Mouse (Mus musculus) stomach, postnatal 0 days (tissue): Measurements from ENCODE around the gene Egfr.

Experiments
- CTCF ChIP-seq: IDR thresholded peaks from 2 replicates; pipeline ENCODE4 v1.5.1; 2016; ENCODE audit warnings: antibody characterized with exemption, low read depth, mild to moderate bottlenecking, moderate library complexity
- EP300 ChIP-seq: optimal IDR thresholded peaks from 2 replicates; pipeline ENCODE3; 2016; ENCODE audit warnings: antibody characterized with exemption

DNA sequence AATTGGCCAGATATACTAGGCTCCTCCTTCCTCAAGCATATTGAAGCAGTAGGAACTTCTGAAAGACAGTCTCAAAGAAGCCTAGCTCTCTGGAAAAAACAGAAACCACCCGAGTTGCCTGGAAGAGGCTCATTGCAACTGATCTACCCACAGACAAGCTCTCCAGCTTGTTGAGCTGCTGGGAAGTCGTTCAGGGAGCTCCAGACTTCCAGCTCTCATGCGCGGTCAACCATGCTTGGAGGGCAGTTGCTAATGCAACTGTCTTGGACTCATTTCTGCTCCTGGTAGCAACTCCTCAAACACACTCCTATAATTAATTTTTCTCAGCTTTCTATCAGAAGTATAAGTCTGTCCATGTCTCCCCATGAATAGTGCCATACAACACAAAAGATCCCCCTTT, 191.0 kb downstream of the Egfr start:
- no peak for TF ChIP-seq EP300
- TF ChIP-seq CTCF, result no peak
